Mouse (Mus musculus): ENCODE results near the gene Tmem141. TPM values are rescaled to one million over a fixed set of nuclear protein-coding genes. Genes with fewer than 3 reads are reported as not detected.
A peak's percentile ranks its signal among the peaks of the same experiment; 100 is the strongest.

The Tmem141 gene
- polyA plus RNA-seq, 1 experiment from 2014 or later: 12.8 TPM

- Histone ChIP-seq H3K4me1 (peaks cover 3% of the 10 kb centered on the region), H3K27ac (replicated peaks) (no peak overlapping the region), H3K27me3 (ENCODE audit: low read depth, poor library complexity, severe bottlenecking) (no peaks in the 10 kb centered on the region), H3K4me3 (no peak overlapping the region), H3K9me3 (replicated peaks) (no peaks in the 10 kb centered on the region), H3K36me3 (no peaks in the 10 kb centered on the region)
- no peak for DNase-seq (ENCODE audit: low spot score)
- WGBS: 81% methylated on average over 3 of the region's 3 CpGs
These were observed 11.8 kb upstream of the Tmem141 start for GRCm38 (mm10) chr2:25633616-25634015.

- H3K36me3 ChIP-seq: no peaks in the 10 kb centered on the region
- H3K4me3 ChIP-seq: no peak overlapping the region
- H3K4me1 ChIP-seq: peaks cover 4% of the 10 kb centered on the region
- 0 out of 2 replicates have a peak, but pooled peaks cover 4% of the 10 kb centered on the region for H3K27me3 ChIP-seq (ENCODE audit: low read depth, poor library complexity, severe bottlenecking)
- 0 out of 2 replicates have a peak overlapping the region, but pooled peaks have one; percentile 13 for H3K27ac ChIP-seq (replicated peaks)
- WGBS: 48% methylated on average over 4 of the region's 4 CpGs
- no peaks in the 10 kb centered on the region for H3K9me3 ChIP-seq (replicated peaks)
- no peak for DNase-seq (ENCODE audit: low spot score)
These were observed 6.9 kb upstream of the Tmem141 start for GRCm38 (mm10) chr2:25628738-25629137.

GRCm38 (mm10) chr2:25627811-25628210, 6.0 kb upstream of the Tmem141 start, which contains the start of gene Fcna:
Gene Fcna (minus strand): TSS chr2:25628030.
- Histone ChIP-seq H3K36me3 (no peaks in the 10 kb centered on the region), H3K27me3 (ENCODE audit: low read depth, poor library complexity, severe bottlenecking) (0 out of 2 replicates have a peak, but pooled peaks cover 6% of the 10 kb centered on the region), H3K4me3 (no peak within 1 kb of the TSS), H3K27ac (replicated peaks) (0 out of 2 replicates have a peak within 1 kb of the TSS, but pooled peaks have one; percentile 13), H3K4me1 (peaks cover 4% of the 10 kb centered on the region), H3K9me3 (replicated peaks) (no peaks in the 10 kb centered on the region)
- 83% methylated on average over 6 of the region's 6 CpGs for WGBS
- DNase-seq (ENCODE audit: low spot score): no peak

- no peak for DNase-seq (ENCODE audit: low spot score)
These were observed 4.2 kb upstream of the Tmem141 start for GRCm38 (mm10) chr2:25625986-25626385.

GRCm38 (mm10) chr2:25620852-25621228, 965 bp downstream of the Tmem141 start:
- peak overlapping the region; percentile 60; the same call in 1 of the 2 replicates for H3K4me3 ChIP-seq
- no peak for DNase-seq (ENCODE audit: low spot score)
- no peak overlapping the region for H3K27ac ChIP-seq (replicated peaks)
- no peaks in the 10 kb centered on the region for H3K9me3 ChIP-seq (replicated peaks)
- 91% methylated on average over 4 of the region's 4 CpGs for WGBS
- H3K36me3 ChIP-seq: no peaks in the 10 kb centered on the region
- H3K27me3 ChIP-seq (ENCODE audit: low read depth, poor library complexity, severe bottlenecking): peaks cover 56% of the 10 kb centered on the region
- peaks cover 17% of the 10 kb centered on the region for H3K4me1 ChIP-seq

More at GRCm38 (mm10) chr2:25625986-25626385, 4.2 kb upstream of the Tmem141 start:
- no peaks in the 10 kb centered on the region for H3K36me3 ChIP-seq
- H3K4me3 ChIP-seq: no peak overlapping the region
- H3K27me3 ChIP-seq (ENCODE audit: low read depth, poor library complexity, severe bottlenecking): 0 out of 2 replicates have a peak, but pooled peaks cover 10% of the 10 kb centered on the region
- peaks cover 14% of the 10 kb centered on the region for H3K4me1 ChIP-seq
- WGBS: 84% methylated on average over 5 of the region's 5 CpGs
- H3K27ac ChIP-seq (replicated peaks): no peak overlapping the region
- H3K9me3 ChIP-seq (replicated peaks): no peaks in the 10 kb centered on the region

- Histone ChIP-seq H3K4me1 (peaks cover 17% of the 10 kb centered on the region), H3K27ac (replicated peaks) (no peak overlapping the region), H3K27me3 (ENCODE audit: low read depth, poor library complexity, severe bottlenecking) (peaks cover 60% of the 10 kb centered on the region), H3K36me3 (no peaks in the 10 kb centered on the region), H3K4me3 (no peak overlapping the region), H3K9me3 (replicated peaks) (no peaks in the 10 kb centered on the region)
- DNase-seq (ENCODE audit: low spot score): no peak
- WGBS: 81% methylated on average over 6 of the region's 6 CpGs
These were observed 1.4 kb downstream of the Tmem141 start for GRCm38 (mm10) chr2:25620386-25620785.

GRCm38 (mm10) chr2:25617578-25617977, 4.2 kb downstream of the Tmem141 start, which contains the start of gene Ccdc183:
Gene Ccdc183 (minus strand): TSS chr2:25617678.
- no peak for DNase-seq (ENCODE audit: low spot score)
- Histone ChIP-seq H3K9me3 (replicated peaks) (no peaks in the 10 kb centered on the region), H3K4me1 (peaks cover 17% of the 10 kb centered on the region), H3K27me3 (ENCODE audit: low read depth, poor library complexity, severe bottlenecking) (peaks cover 83% of the 10 kb centered on the region), H3K36me3 (no peaks in the 10 kb centered on the region), H3K4me3 (no peak within 1 kb of the TSS), H3K27ac (replicated peaks) (no peak within 1 kb of the TSS)
- 86% methylated on average over 3 of the region's 3 CpGs for WGBS

- no peak for DNase-seq (ENCODE audit: low spot score)
- Histone ChIP-seq H3K4me3 (no peak overlapping the region), H3K36me3 (no peaks in the 10 kb centered on the region), H3K27me3 (ENCODE audit: low read depth, poor library complexity, severe bottlenecking) (peaks cover 93% of the 10 kb centered on the region), H3K27ac (replicated peaks) (no peak overlapping the region), H3K9me3 (replicated peaks) (no peaks in the 10 kb centered on the region), H3K4me1 (peaks cover 10% of the 10 kb centered on the region)
- WGBS: 20% methylated on average over 22 of the region's 22 CpGs
These were observed 5.4 kb downstream of the Tmem141 start for GRCm38 (mm10) chr2:25616398-25616797.

- Histone ChIP-seq H3K27me3 (ENCODE audit: low read depth, poor library complexity, severe bottlenecking) (peaks cover 50% of the 10 kb centered on the region), H3K4me1 (peaks cover 26% of the 10 kb centered on the region), H3K4me3 (peak overlapping the region; percentile 99), H3K36me3 (peaks cover 16% of the 10 kb centered on the region), H3K9me3 (replicated peaks) (no peaks in the 10 kb centered on the region), H3K27ac (replicated peaks) (peak overlapping the region; percentile 96)
- WGBS: 77% methylated on average over 10 of the region's 10 CpGs
- no peak for DNase-seq (ENCODE audit: low spot score)
These were observed 13.1 kb downstream of the Tmem141 start for GRCm38 (mm10) chr2:25608671-25609070.

- H3K4me3 ChIP-seq: peak within 1 kb of the TSS; percentile 99
- WGBS: under 1% methylated on average over 80 of the region's 80 CpGs
- peaks cover 23% of the 10 kb centered on the region for H3K36me3 ChIP-seq
- DNase-seq (ENCODE audit: low spot score): peak; percentile 88
- peak within 1 kb of the TSS; percentile 96 for H3K27ac ChIP-seq (replicated peaks)
- peaks cover 26% of the 10 kb centered on the region for H3K4me1 ChIP-seq
- no peaks in the 10 kb centered on the region for H3K9me3 ChIP-seq (replicated peaks)
- H3K27me3 ChIP-seq (ENCODE audit: low read depth, poor library complexity, severe bottlenecking): peaks cover 43% of the 10 kb centered on the region
These were observed 13.8 kb downstream of the Tmem141 start, which contains the start of gene Rabl6 for GRCm38 (mm10) chr2:25607761-25608622. Gene Rabl6 (minus strand): TSS chr2:25608521.

- Histone ChIP-seq H3K36me3 (peaks cover 78% of the 10 kb centered on the region), H3K4me3 (no peak overlapping the region), H3K4me1 (peaks cover 17% of the 10 kb centered on the region), H3K27me3 (ENCODE audit: low read depth, poor library complexity, severe bottlenecking) (no peaks in the 10 kb centered on the region), H3K9me3 (replicated peaks) (no peaks in the 10 kb centered on the region), H3K27ac (replicated peaks) (no peak overlapping the region)
- WGBS: 96% methylated on average over 5 of the region's 5 CpGs
- no peak for DNase-seq (ENCODE audit: low spot score)
These were observed 19.3 kb downstream of the Tmem141 start for GRCm38 (mm10) chr2:25602526-25602925.

GRCm38 (mm10) chr2:25600037-25600436, 21.8 kb downstream of the Tmem141 start:
- no peak for DNase-seq (ENCODE audit: low spot score)
- Histone ChIP-seq H3K27me3 (ENCODE audit: low read depth, poor library complexity, severe bottlenecking) (no peaks in the 10 kb centered on the region), H3K4me1 (no peaks in the 10 kb centered on the region), H3K36me3 (peaks cover 96% of the 10 kb centered on the region), H3K9me3 (replicated peaks) (no peaks in the 10 kb centered on the region), H3K4me3 (no peak overlapping the region), H3K27ac (replicated peaks) (no peak overlapping the region)
- WGBS: 89% methylated on average over 2 of the region's 2 CpGs

GRCm38 (mm10) chr2:25598749-25599148, 23.1 kb downstream of the Tmem141 start:
- Histone ChIP-seq H3K27ac (replicated peaks) (no peak overlapping the region), H3K9me3 (replicated peaks) (no peaks in the 10 kb centered on the region), H3K27me3 (ENCODE audit: low read depth, poor library complexity, severe bottlenecking) (no peaks in the 10 kb centered on the region), H3K4me1 (no peaks in the 10 kb centered on the region), H3K4me3 (no peak overlapping the region), H3K36me3 (peaks cover 99% of the 10 kb centered on the region)
- no peak for DNase-seq (ENCODE audit: low spot score)
- WGBS: 98% methylated on average over 1 of the region's 1 CpGs

Measured in midbrain, embryonic 10.5 days (tissue).